Mouse (Mus musculus): ENCODE results near the gene Olfr49. TPM values are rescaled to one million over a fixed set of nuclear protein-coding genes. Genes with fewer than 3 reads are reported as not detected.

Gene Olfr49
- polyA plus RNA-seq, 1 experiment from 2014 or later, result not detected

GRCm38 (mm10) chr14:54246232-54246631 is 38.5 kb downstream of the Olfr49 start:
- 0 out of 2 replicates have a peak, but pooled peaks cover 5% of the 10 kb centered on the region for H3K36me3 ChIP-seq (replicated peaks; ENCODE audit: control insufficient read depth, insufficient read depth, low read depth, low read length)
- ATAC-seq (replicated peaks; ENCODE audit: insufficient number of reproducible peaks, low FRiP score, low TSS enrichment, low read depth), result no peak
- 88% methylated on average over 3 of the region's 3 CpGs for WGBS

GRCm38 (mm10) chr14:54244183-54244582 is 40.6 kb downstream of the Olfr49 start:
- no peak overlapping the region for H3K9ac ChIP-seq (replicated peaks; ENCODE audit: low read length)
- no peak overlapping the region for H3K4me3 ChIP-seq (ENCODE audit: low read depth, low read length)
- H3K4me1 ChIP-seq (ENCODE audit: control insufficient read depth, insufficient read depth, low read length), result no peaks in the 10 kb centered on the region
- 71% methylated on average over 3 of the region's 3 CpGs for WGBS
- ATAC-seq (replicated peaks; ENCODE audit: insufficient number of reproducible peaks, low FRiP score, low TSS enrichment, low read depth), result no peak
- no peak overlapping the region for H3K27ac ChIP-seq (replicated peaks; ENCODE audit: low read depth, low read length)
- H3K36me3 ChIP-seq (replicated peaks; ENCODE audit: control insufficient read depth, insufficient read depth, low read depth, low read length), result 0 out of 2 replicates have a peak, but pooled peaks cover 5% of the 10 kb centered on the region
- no peak overlapping the region for H3K4me2 ChIP-seq (ENCODE audit: low read depth, low read length)
- peak; percentile 18 for DNase-seq (ENCODE audit: low spot score)
- H3K9me3 ChIP-seq (replicated peaks; ENCODE audit: control insufficient read depth, low read length), result no peaks in the 10 kb centered on the region
- no peaks in the 10 kb centered on the region for H3K27me3 ChIP-seq (ENCODE audit: control insufficient read depth, insufficient read depth, low read length)

More at GRCm38 (mm10) chr14:54246232-54246631, 38.5 kb downstream of the Olfr49 start:
- Histone ChIP-seq H3K27ac (replicated peaks; ENCODE audit: low read depth, low read length) (no peak overlapping the region), H3K4me3 (ENCODE audit: low read depth, low read length) (no peak overlapping the region), H3K27me3 (ENCODE audit: control insufficient read depth, insufficient read depth, low read length) (no peaks in the 10 kb centered on the region), H3K9me3 (replicated peaks; ENCODE audit: control insufficient read depth, low read length) (no peaks in the 10 kb centered on the region), H3K9ac (replicated peaks; ENCODE audit: low read length) (no peak overlapping the region), H3K4me1 (ENCODE audit: control insufficient read depth, insufficient read depth, low read length) (no peaks in the 10 kb centered on the region), H3K4me2 (ENCODE audit: low read depth, low read length) (no peak overlapping the region)
- no peak for DNase-seq (ENCODE audit: low spot score)

- 90% methylated on average over 5 of the region's 5 CpGs for WGBS
- Histone ChIP-seq H3K27me3 (ENCODE audit: control insufficient read depth, insufficient read depth, low read length) (no peaks in the 10 kb centered on the region), H3K9me3 (replicated peaks; ENCODE audit: control insufficient read depth, low read length) (no peaks in the 10 kb centered on the region), H3K4me1 (ENCODE audit: control insufficient read depth, insufficient read depth, low read length) (no peaks in the 10 kb centered on the region), H3K27ac (replicated peaks; ENCODE audit: low read depth, low read length) (no peak overlapping the region), H3K4me3 (ENCODE audit: low read depth, low read length) (no peak overlapping the region), H3K9ac (replicated peaks; ENCODE audit: low read length) (no peak overlapping the region), H3K36me3 (replicated peaks; ENCODE audit: control insufficient read depth, insufficient read depth, low read depth, low read length) (0 out of 2 replicates have a peak, but pooled peaks cover 5% of the 10 kb centered on the region), H3K4me2 (ENCODE audit: low read depth, low read length) (no peak overlapping the region)
- DNase-seq (ENCODE audit: low spot score) (no peak), ATAC-seq (replicated peaks; ENCODE audit: insufficient number of reproducible peaks, low FRiP score, low TSS enrichment, low read depth) (no peak)
These were observed 44.2 kb downstream of the Olfr49 start for GRCm38 (mm10) chr14:54240542-54240941.

GRCm38 (mm10) chr14:54239002-54239736 is 45.6 kb downstream of the Olfr49 start:
- Histone ChIP-seq H3K36me3 (replicated peaks; ENCODE audit: control insufficient read depth, insufficient read depth, low read depth, low read length) (0 out of 2 replicates have a peak, but pooled peaks cover 5% of the 10 kb centered on the region), H3K4me1 (ENCODE audit: control insufficient read depth, insufficient read depth, low read length) (no peaks in the 10 kb centered on the region), H3K4me3 (ENCODE audit: low read depth, low read length) (no peak overlapping the region), H3K9ac (replicated peaks; ENCODE audit: low read length) (no peak overlapping the region), H3K27ac (replicated peaks; ENCODE audit: low read depth, low read length) (no peak overlapping the region), H3K9me3 (replicated peaks; ENCODE audit: control insufficient read depth, low read length) (no peaks in the 10 kb centered on the region), H3K27me3 (ENCODE audit: control insufficient read depth, insufficient read depth, low read length) (no peaks in the 10 kb centered on the region), H3K4me2 (ENCODE audit: low read depth, low read length) (no peak overlapping the region)
- DNase-seq (ENCODE audit: low spot score) (peak; percentile 90), ATAC-seq (replicated peaks; ENCODE audit: insufficient number of reproducible peaks, low FRiP score, low TSS enrichment, low read depth) (0 out of 2 replicates have a peak, but pooled peaks have one; percentile 46)
- WGBS, result 25% methylated on average over 7 of the region's 7 CpGs

- H3K9me3 ChIP-seq (replicated peaks; ENCODE audit: control insufficient read depth, low read length), result no peaks in the 10 kb centered on the region
- DNase-seq (ENCODE audit: low spot score) (no peak), ATAC-seq (replicated peaks; ENCODE audit: insufficient number of reproducible peaks, low FRiP score, low TSS enrichment, low read depth) (no peak)
- no peak overlapping the region for H3K27ac ChIP-seq (replicated peaks; ENCODE audit: low read depth, low read length)
- no peaks in the 10 kb centered on the region for H3K27me3 ChIP-seq (ENCODE audit: control insufficient read depth, insufficient read depth, low read length)
- H3K36me3 ChIP-seq (replicated peaks; ENCODE audit: control insufficient read depth, insufficient read depth, low read depth, low read length), result 0 out of 2 replicates have a peak, but pooled peaks cover under 1% of the 10 kb centered on the region
- 96% methylated on average over 5 of the region's 5 CpGs for WGBS
- H3K4me1 ChIP-seq (ENCODE audit: control insufficient read depth, insufficient read depth, low read length), result peaks cover 2% of the 10 kb centered on the region; the same call in 1 of the 2 replicates
- no peak overlapping the region for H3K4me2 ChIP-seq (ENCODE audit: low read depth, low read length)
- H3K9ac ChIP-seq (replicated peaks; ENCODE audit: low read length), result no peak overlapping the region
- no peak overlapping the region for H3K4me3 ChIP-seq (ENCODE audit: low read depth, low read length)
These were observed 47.9 kb downstream of the Olfr49 start for GRCm38 (mm10) chr14:54236881-54237280.

- Histone ChIP-seq H3K27me3 (ENCODE audit: control insufficient read depth, insufficient read depth, low read length) (no peaks in the 10 kb centered on the region), H3K27ac (replicated peaks; ENCODE audit: low read depth, low read length) (no peak overlapping the region), H3K4me1 (ENCODE audit: control insufficient read depth, insufficient read depth, low read length) (peaks cover 2% of the 10 kb centered on the region; the same call in 1 of the 2 replicates), H3K4me3 (ENCODE audit: low read depth, low read length) (no peak overlapping the region), H3K9me3 (replicated peaks; ENCODE audit: control insufficient read depth, low read length) (no peaks in the 10 kb centered on the region), H3K36me3 (replicated peaks; ENCODE audit: control insufficient read depth, insufficient read depth, low read depth, low read length) (no peaks in the 10 kb centered on the region), H3K9ac (replicated peaks; ENCODE audit: low read length) (no peak overlapping the region), H3K4me2 (ENCODE audit: low read depth, low read length) (no peak overlapping the region)
- DNase-seq (ENCODE audit: low spot score) (no peak), ATAC-seq (replicated peaks; ENCODE audit: insufficient number of reproducible peaks, low FRiP score, low TSS enrichment, low read depth) (no peak)
- 85% methylated on average over 5 of the region's 5 CpGs for WGBS
These were observed 48.8 kb downstream of the Olfr49 start for GRCm38 (mm10) chr14:54235825-54236540.

GRCm38 (mm10) chr14:54234231-54235040 is 50.3 kb downstream of the Olfr49 start:
- Histone ChIP-seq H3K9ac (replicated peaks; ENCODE audit: low read length) (no peak overlapping the region), H3K4me2 (ENCODE audit: low read depth, low read length) (no peak overlapping the region), H3K27ac (replicated peaks; ENCODE audit: low read depth, low read length) (no peak overlapping the region), H3K4me1 (ENCODE audit: control insufficient read depth, insufficient read depth, low read length) (peaks cover 2% of the 10 kb centered on the region; the same call in 1 of the 2 replicates), H3K4me3 (ENCODE audit: low read depth, low read length) (no peak overlapping the region), H3K36me3 (replicated peaks; ENCODE audit: control insufficient read depth, insufficient read depth, low read depth, low read length) (no peaks in the 10 kb centered on the region), H3K27me3 (ENCODE audit: control insufficient read depth, insufficient read depth, low read length) (no peaks in the 10 kb centered on the region), H3K9me3 (replicated peaks; ENCODE audit: control insufficient read depth, low read length) (no peaks in the 10 kb centered on the region)
- DNase-seq (ENCODE audit: low spot score), result no peak
- WGBS, result 86% methylated on average over 20 of the region's 20 CpGs
- no peak for ATAC-seq (replicated peaks; ENCODE audit: insufficient number of reproducible peaks, low FRiP score, low TSS enrichment, low read depth)

Data from embryonic facial prominence, embryonic 11.5 days (tissue).